In genomic region chr5:114323105-114323790, GRCm38 (mm10) we compare ENCODE assay signal across 9 mouse cellular contexts.
A peak's percentile ranks its signal among the peaks of the same experiment; 100 is the strongest.
DNase-seq lines count a peak whose midpoint lies in the region.
"Had no signal": no experiment of that assay in that cellular context is flagged by ENCODE, and none has a peak within 500 bp of the region (broad histone marks: within the 10 kb centered on the region; RNA-seq: fewer than 3 reads in every experiment).

No protein-coding gene starts in this region.

- peak; percentile 5 for DNase-seq in embryo, embryonic 10.5 days (ENCODE audit: low spot score)
- no peak for DNase-seq in embryo, embryonic 9.5 days (ENCODE audit: extremely low spot score)
- peak; percentile 54 for DNase-seq in lung, postnatal 36 days
- DNase-seq in lung, postnatal 14 days, result no peak
- DNase-seq in naive thymus-derived CD4-positive, alpha-beta T cell, adult 2 months (ENCODE audit: low read depth), result peak; percentile 80
- DNase-seq in thymus, postnatal 25 days, result peak; percentile 65
- no peak for DNase-seq in frontal cortex, postnatal 25 days (ENCODE audit: low spot score in 2 of 2)
- no peak for DNase-seq in adrenal gland, adult (ENCODE audit: inconsistent age in 2 of 2, low spot score in 1 of 2)
- DNase-seq: cerebellum, adult 9-10 months had no signal

Comparison
In these comparisons a context has a peak if more than half of its experiments do, and no peak if none do; other contexts are left out.
1. DNase-seq: peak in embryo, embryonic 10.5 days (single experiment), lung, postnatal 36 days (single experiment), naive thymus-derived CD4-positive, alpha-beta T cell, adult 2 months (single experiment) and thymus, postnatal 25 days (single experiment); none in embryo, embryonic 9.5 days (single experiment), lung, postnatal 14 days (single experiment), frontal cortex, postnatal 25 days (0 of 2) and adrenal gland, adult (0 of 2).